Mouse (Mus musculus): ENCODE measurements around the gene Olfr484. TPM values are rescaled to one million over a fixed set of nuclear protein-coding genes. Genes with fewer than 3 reads are reported as not detected.

Gene Olfr484
- not detected for polyA plus RNA-seq (2014; fragmentation: Illumina TruSeq; extraction: RNeasy Lipid Tissue Mini Kit (QIAGEN cat#74804); ENCODE audit: insufficient read depth, low read depth, low replicate concordance)

GRCm38 (mm10) chr7:108127349-108127748 lies at the start of gene Olfr484:
Gene Olfr484, minus strand, starts transcription at chr7:108127449.

GRCm38 (mm10) chr7:108172642-108173041 lies 45.4 kb upstream of the Olfr484 start, which contains the start of gene Olfr486:
Gene Olfr486, minus strand, starts transcription at chr7:108172742.

GRCm38 (mm10) chr7:108159771-108160170 lies 32.5 kb upstream of the Olfr484 start, which contains the start of gene Olfr485:
Gene Olfr485, minus strand, starts transcription at chr7:108159871.

GRCm38 (mm10) chr7:108100549-108100948 lies 26.7 kb downstream of the Olfr484 start, which contains the start of gene Olfr483:
Gene Olfr483, plus strand, starts transcription at chr7:108100849.

GRCm38 (mm10) chr7:108097486-108097885 lies 29.8 kb downstream of the Olfr484 start, which contains the start of gene Olfr482:
Gene Olfr482, minus strand, starts transcription at chr7:108097586.

GRCm38 (mm10) chr7:108079555-108079954 lies 47.7 kb downstream of the Olfr484 start, which contains the start of gene Olfr481:
Gene Olfr481, plus strand, starts transcription at chr7:108079855.

Other genes starting within 250 kb of the Olfr484 start
- gene Olfr472, start 229.5 kb downstream of the Olfr484 start, polyA plus RNA-seq (2014; fragmentation: Illumina TruSeq; extraction: RNeasy Lipid Tissue Mini Kit (QIAGEN cat#74804); ENCODE audit: insufficient read depth, low read depth, low replicate concordance): not detected
- gene Olfr473, start 197.0 kb downstream of the Olfr484 start, polyA plus RNA-seq (2014; fragmentation: Illumina TruSeq; extraction: RNeasy Lipid Tissue Mini Kit (QIAGEN cat#74804); ENCODE audit: insufficient read depth, low read depth, low replicate concordance): not detected
- not detected for gene Olfr474, start 172.8 kb downstream of the Olfr484 start, polyA plus RNA-seq (2014; fragmentation: Illumina TruSeq; extraction: RNeasy Lipid Tissue Mini Kit (QIAGEN cat#74804); ENCODE audit: insufficient read depth, low read depth, low replicate concordance)
- gene Olfr476, start 162.6 kb downstream of the Olfr484 start, polyA plus RNA-seq (2014; fragmentation: Illumina TruSeq; extraction: RNeasy Lipid Tissue Mini Kit (QIAGEN cat#74804); ENCODE audit: insufficient read depth, low read depth, low replicate concordance): not detected
- gene Olfr477, start 140.8 kb downstream of the Olfr484 start, polyA plus RNA-seq (2014; fragmentation: Illumina TruSeq; extraction: RNeasy Lipid Tissue Mini Kit (QIAGEN cat#74804); ENCODE audit: insufficient read depth, low read depth, low replicate concordance): not detected
- gene Olfr478, start 93.5 kb downstream of the Olfr484 start, polyA plus RNA-seq (2014; fragmentation: Illumina TruSeq; extraction: RNeasy Lipid Tissue Mini Kit (QIAGEN cat#74804); ENCODE audit: insufficient read depth, low read depth, low replicate concordance): not detected
- not detected for gene Olfr479, start 76.8 kb downstream of the Olfr484 start, polyA plus RNA-seq (2014; fragmentation: Illumina TruSeq; extraction: RNeasy Lipid Tissue Mini Kit (QIAGEN cat#74804); ENCODE audit: insufficient read depth, low read depth, low replicate concordance)
- gene Olfr480, start 60.1 kb downstream of the Olfr484 start, polyA plus RNA-seq (2014; fragmentation: Illumina TruSeq; extraction: RNeasy Lipid Tissue Mini Kit (QIAGEN cat#74804); ENCODE audit: insufficient read depth, low read depth, low replicate concordance): not detected
- gene Olfr481, start 47.6 kb downstream of the Olfr484 start, polyA plus RNA-seq (2014; fragmentation: Illumina TruSeq; extraction: RNeasy Lipid Tissue Mini Kit (QIAGEN cat#74804); ENCODE audit: insufficient read depth, low read depth, low replicate concordance): not detected
- not detected for gene Olfr482, start 29.9 kb downstream of the Olfr484 start, polyA plus RNA-seq (2014; fragmentation: Illumina TruSeq; extraction: RNeasy Lipid Tissue Mini Kit (QIAGEN cat#74804); ENCODE audit: insufficient read depth, low read depth, low replicate concordance)
- gene Olfr483, start 26.6 kb downstream of the Olfr484 start, polyA plus RNA-seq (2014; fragmentation: Illumina TruSeq; extraction: RNeasy Lipid Tissue Mini Kit (QIAGEN cat#74804); ENCODE audit: insufficient read depth, low read depth, low replicate concordance): not detected
- gene Olfr485, start 32.4 kb upstream of the Olfr484 start, polyA plus RNA-seq (2014; fragmentation: Illumina TruSeq; extraction: RNeasy Lipid Tissue Mini Kit (QIAGEN cat#74804); ENCODE audit: insufficient read depth, low read depth, low replicate concordance): not detected
- not detected for gene Olfr486, start 45.3 kb upstream of the Olfr484 start, polyA plus RNA-seq (2014; fragmentation: Illumina TruSeq; extraction: RNeasy Lipid Tissue Mini Kit (QIAGEN cat#74804); ENCODE audit: insufficient read depth, low read depth, low replicate concordance)
- not detected for gene Olfr487, start 87.2 kb upstream of the Olfr484 start, polyA plus RNA-seq (2014; fragmentation: Illumina TruSeq; extraction: RNeasy Lipid Tissue Mini Kit (QIAGEN cat#74804); ENCODE audit: insufficient read depth, low read depth, low replicate concordance)
- not detected for gene Olfr488, start 130.9 kb upstream of the Olfr484 start, polyA plus RNA-seq (2014; fragmentation: Illumina TruSeq; extraction: RNeasy Lipid Tissue Mini Kit (QIAGEN cat#74804); ENCODE audit: insufficient read depth, low read depth, low replicate concordance)
- not detected for gene Olfr490, start 161.5 kb upstream of the Olfr484 start, polyA plus RNA-seq (2014; fragmentation: Illumina TruSeq; extraction: RNeasy Lipid Tissue Mini Kit (QIAGEN cat#74804); ENCODE audit: insufficient read depth, low read depth, low replicate concordance)
- not detected for gene Olfr491, start 186.0 kb upstream of the Olfr484 start, polyA plus RNA-seq (2014; fragmentation: Illumina TruSeq; extraction: RNeasy Lipid Tissue Mini Kit (QIAGEN cat#74804); ENCODE audit: insufficient read depth, low read depth, low replicate concordance)
- not detected for gene Olfr492, start 196.2 kb upstream of the Olfr484 start, polyA plus RNA-seq (2014; fragmentation: Illumina TruSeq; extraction: RNeasy Lipid Tissue Mini Kit (QIAGEN cat#74804); ENCODE audit: insufficient read depth, low read depth, low replicate concordance)
- not detected for gene Olfr493, start 219.5 kb upstream of the Olfr484 start, polyA plus RNA-seq (2014; fragmentation: Illumina TruSeq; extraction: RNeasy Lipid Tissue Mini Kit (QIAGEN cat#74804); ENCODE audit: insufficient read depth, low read depth, low replicate concordance)
- not detected for gene Olfr494, start 237.9 kb upstream of the Olfr484 start, polyA plus RNA-seq (2014; fragmentation: Illumina TruSeq; extraction: RNeasy Lipid Tissue Mini Kit (QIAGEN cat#74804); ENCODE audit: insufficient read depth, low read depth, low replicate concordance)

Measured in lung, adult 10 weeks (tissue).